Mouse (Mus musculus): ENCODE data around the gene Tapbp.

GRCm38 (mm10) chr17:33956336-33956735 lies 40.6 kb downstream of the Tapbp start:
- TF ChIP-seq CTCF (IDR thresholded peaks at IDR 0.05; ENCODE audit: control insufficient read depth, insufficient read depth, insufficient read length) (no peak), MAX (IDR thresholded peaks at IDR 0.05) (no peak), FOSL1 (IDR thresholded peaks at IDR 0.05; ENCODE audit: insufficient read depth, low read length, poor library complexity, severe bottlenecking) (no peak), USF1 (IDR thresholded peaks at IDR 0.05; ENCODE audit: low read depth) (no peak)
